Mouse (Mus musculus) midbrain, postnatal 0 days (tissue): ENCODE measurements around the gene Aimp2. TPM values are rescaled to one million over a fixed set of nuclear protein-coding genes. Genes with fewer than 3 reads are reported as not detected.
A peak's percentile ranks its signal among the peaks of the same experiment; 100 is the strongest.

Experiments
- ATAC-seq: fragments of 200-750 bp; cut with Nextera tagmentation; 2 replicates; pipeline ENCODE4 v1.8.0; 2017; ENCODE audit warnings: moderate number of reproducible peaks, mild to moderate bottlenecking, moderate TSS enrichment, moderate library complexity; ENCODE audit not compliant: low FRiP score
- DNase-seq: peaks from one replicate; pipeline ENCODE4 v3.0.0-alpha.2; 2015; ENCODE audit warnings: low spot score
- H3K27ac ChIP-seq: fragments of 300-500 bp; sonication (generic); 2 replicates; pipeline ENCODE4 v1.5.1; 2014; ENCODE audit warnings: low read depth, mild to moderate bottlenecking, low read length, mixed read lengths
- H3K27me3 ChIP-seq: fragments of 300-500 bp; sonication (generic); 2 replicates; pipeline ENCODE4 v1.6.1; 2014; ENCODE audit warnings: low read length, control low read depth, mixed read lengths; ENCODE audit not compliant: insufficient read depth
- H3K36me3 ChIP-seq: fragments of 300-500 bp; sonication (generic); 2 replicates; pipeline ENCODE4 v1.6.1; 2014; ENCODE audit warnings: low read length, control low read depth, mixed read lengths; ENCODE audit not compliant: insufficient read depth
- H3K4me1 ChIP-seq: fragments of 300-500 bp; sonication (generic); 2 replicates; pipeline ENCODE4 v1.6.1; 2014; ENCODE audit warnings: mild to moderate bottlenecking, control low read depth, antibody characterized with exemption, low read length, mixed read lengths; ENCODE audit not compliant: insufficient read depth
- H3K4me2 ChIP-seq: fragments of 300-500 bp; sonication (generic); 2 replicates; pipeline ENCODE4 v1.6.1; 2014; ENCODE audit warnings: low read depth, mild to moderate bottlenecking, low read length, mixed read lengths; ENCODE audit not compliant: poor library complexity, severe bottlenecking
- H3K4me3 ChIP-seq: fragments of 300-500 bp; sonication (generic); 2 replicates; pipeline ENCODE4 v1.5.1; 2014; ENCODE audit warnings: low read depth, mild to moderate bottlenecking, low read length, moderate library complexity
- H3K9ac ChIP-seq: fragments of 300-500 bp; sonication (generic); replicated peaks from 2 replicates; pipeline ENCODE4 v1.6.1; 2014; ENCODE audit warnings: mild to moderate bottlenecking, low read length, moderate library complexity, mixed read lengths; ENCODE audit not compliant: poor library complexity, severe bottlenecking
- H3K9me3 ChIP-seq: fragments of 300-500 bp; sonication (generic); 2 replicates; pipeline ENCODE4 v1.6.1; 2016; ENCODE audit warnings: low read length, control low read depth
- CTCF ChIP-seq: IDR thresholded peaks from 2 replicates; pipeline ENCODE4 v1.5.1; 2016; ENCODE audit warnings: antibody characterized with exemption, mild to moderate bottlenecking
- WGBS: fragments of 180-500 bp; shearing (Covaris S2); extraction: QIAGEN DNeasy Blood & Tissue Kit; methylation state at CpG from one replicate; pipeline ENCODE4 v1.1.7; 2014; 5-methylcytosine and 5-hydroxymethylcytosine counted together
- polyA plus RNA-seq: library from polyadenylated mRNA; unstranded; fragments of >200 nt; fragmentation: Nextera tagmentation; extraction: Ambion mirVana; gene quantifications from 2 replicates; pipeline ENCODE4 v1.2.1, GENCODE M21; 2015
- total RNA-seq: library from RNA; depleted of rRNA; stranded (reverse); fragments of >200 nt; gene quantifications from 2 replicates; pipeline ENCODE4 v1.2.3, GENCODE M21; 2014

Gene Aimp2
- total and polyA plus RNA-seq, 2 experiments from 2014 or later, result 64.0 to 68.4 TPM

DNA sequence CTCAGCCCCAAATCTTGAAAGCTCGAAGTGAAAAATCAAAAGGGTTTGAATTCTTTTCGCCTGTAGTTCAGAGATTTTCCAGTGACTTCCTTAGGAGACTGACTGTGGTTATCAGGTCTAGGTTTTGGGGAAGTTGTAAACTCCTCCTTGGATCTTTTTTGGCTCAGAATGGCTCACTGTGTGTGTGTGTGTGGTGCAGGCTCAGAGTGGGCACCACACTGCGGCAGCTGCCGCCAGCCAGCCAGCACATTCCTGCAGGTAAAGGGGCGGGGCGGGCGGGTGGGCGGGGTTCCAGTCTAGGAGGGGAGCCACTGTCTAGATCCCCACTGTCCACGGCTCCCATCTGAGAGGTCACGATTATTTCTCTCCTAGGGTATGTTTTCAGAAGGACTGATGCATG is 31.9 kb upstream of the Aimp2 start:
- H3K27me3 ChIP-seq, result no peaks in the 10 kb centered on the region
- H3K4me2 ChIP-seq, result no peak overlapping the region
- H3K4me1 ChIP-seq, result no peaks in the 10 kb centered on the region
- 30% methylated on average over 10 of the region's 10 CpGs for WGBS
- H3K4me3 ChIP-seq, result no peak overlapping the region
- no peak for TF ChIP-seq CTCF
- no peak for DNase-seq
- H3K36me3 ChIP-seq, result 0 out of 2 replicates have a peak, but pooled peaks cover 3% of the 10 kb centered on the region
- H3K9me3 ChIP-seq, result no peaks in the 10 kb centered on the region
- H3K9ac ChIP-seq, result no peak overlapping the region
- ATAC-seq, result no peak
- no peak overlapping the region for H3K27ac ChIP-seq

DNA sequence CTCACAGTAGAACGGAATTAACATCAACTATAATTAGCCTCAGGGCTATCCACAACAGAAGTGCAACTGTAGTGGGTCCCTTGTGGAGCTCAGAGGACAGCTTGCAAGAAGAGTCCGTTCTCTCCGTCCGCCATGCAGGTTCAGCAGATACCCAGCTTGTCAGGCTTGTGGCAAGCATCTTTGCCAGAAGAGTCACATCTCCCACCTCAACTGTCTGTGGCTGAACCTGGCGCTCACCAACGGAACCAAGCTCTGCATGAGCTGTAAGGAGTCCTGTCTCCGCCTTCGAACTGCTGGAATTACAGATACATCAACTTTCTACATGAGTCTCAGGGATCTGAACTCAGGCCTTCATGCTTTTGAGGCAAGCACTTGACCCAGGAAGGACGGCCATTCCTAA is 26.5 kb upstream of the Aimp2 start:
- ATAC-seq (no peak), DNase-seq (no peak)
- peaks cover 3% of the 10 kb centered on the region; the same call in 1 of the 2 replicates for H3K36me3 ChIP-seq
- no peak overlapping the region for H3K4me2 ChIP-seq
- no peaks in the 10 kb centered on the region for H3K9me3 ChIP-seq
- TF ChIP-seq CTCF, result no peak
- no peak overlapping the region for H3K9ac ChIP-seq
- H3K27ac ChIP-seq, result no peak overlapping the region
- H3K4me3 ChIP-seq, result no peak overlapping the region
- no peaks in the 10 kb centered on the region for H3K27me3 ChIP-seq
- H3K4me1 ChIP-seq, result no peaks in the 10 kb centered on the region; the same call in 1 of the 2 replicates
- 88% methylated on average over 9 of the region's 9 CpGs for WGBS

DNA sequence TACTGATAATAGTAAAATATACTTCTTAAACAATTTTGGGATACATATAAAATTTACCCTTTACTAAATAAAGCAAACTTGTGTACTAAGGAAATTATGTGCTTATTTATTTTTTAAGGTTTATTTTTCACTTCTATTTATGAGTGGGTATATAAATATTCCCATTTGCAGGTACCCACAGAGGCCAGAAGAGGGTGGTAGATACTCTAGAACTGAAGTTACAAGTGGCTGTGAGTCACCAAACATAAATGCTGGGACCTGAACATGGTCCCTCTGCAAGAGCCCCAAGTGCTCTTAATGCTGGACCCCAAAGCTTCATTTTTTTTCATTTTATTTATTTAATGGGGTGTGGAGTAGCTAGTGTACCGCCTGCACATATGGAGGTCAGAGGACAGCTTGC is 24.2 kb upstream of the Aimp2 start:
- Histone ChIP-seq H3K27ac (no peak overlapping the region), H3K9me3 (no peaks in the 10 kb centered on the region), H3K36me3 (peaks cover 24% of the 10 kb centered on the region), H3K4me2 (no peak overlapping the region), H3K4me3 (no peak overlapping the region), H3K9ac (no peak overlapping the region), H3K4me1 (no peaks in the 10 kb centered on the region; the same call in 1 of the 2 replicates), H3K27me3 (no peaks in the 10 kb centered on the region)
- 87% methylated on average over 1 of the region's 1 CpGs for WGBS
- TF ChIP-seq CTCF, result peak; percentile 17; the same call in 1 of the 2 replicates
- ATAC-seq, result no peak
- DNase-seq, result no peak

DNA sequence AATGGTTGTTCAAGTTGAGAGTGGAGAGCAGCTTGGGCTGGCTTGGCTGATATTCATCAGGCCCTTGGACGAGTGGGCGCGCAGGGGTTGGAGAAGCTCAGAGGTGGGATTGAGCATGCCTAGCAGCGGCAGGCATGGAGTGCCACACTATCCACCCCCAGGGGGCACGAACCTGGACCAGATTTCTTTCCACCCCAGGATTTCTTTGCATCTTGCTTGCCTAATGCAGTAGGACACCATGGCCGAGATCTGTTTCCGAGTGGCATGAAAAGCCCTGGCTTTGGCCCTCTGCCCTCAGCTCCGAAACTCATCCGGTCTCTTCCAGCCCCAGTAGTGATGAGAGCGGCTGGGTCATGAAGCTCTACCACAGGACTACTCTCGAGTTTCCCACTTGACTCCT is 23.8 kb upstream of the Aimp2 start:
- Histone ChIP-seq H3K4me3 (no peak overlapping the region), H3K36me3 (peaks cover 28% of the 10 kb centered on the region), H3K27ac (no peak overlapping the region), H3K4me1 (no peaks in the 10 kb centered on the region; the same call in 1 of the 2 replicates), H3K27me3 (no peaks in the 10 kb centered on the region), H3K4me2 (0 out of 2 replicates have a peak overlapping the region, but pooled peaks have one; percentile 15), H3K9ac (no peak overlapping the region), H3K9me3 (no peaks in the 10 kb centered on the region)
- DNase-seq (no peak), ATAC-seq (no peak)
- 87% methylated on average over 11 of the region's 11 CpGs for WGBS
- TF ChIP-seq CTCF, result no peak

DNA sequence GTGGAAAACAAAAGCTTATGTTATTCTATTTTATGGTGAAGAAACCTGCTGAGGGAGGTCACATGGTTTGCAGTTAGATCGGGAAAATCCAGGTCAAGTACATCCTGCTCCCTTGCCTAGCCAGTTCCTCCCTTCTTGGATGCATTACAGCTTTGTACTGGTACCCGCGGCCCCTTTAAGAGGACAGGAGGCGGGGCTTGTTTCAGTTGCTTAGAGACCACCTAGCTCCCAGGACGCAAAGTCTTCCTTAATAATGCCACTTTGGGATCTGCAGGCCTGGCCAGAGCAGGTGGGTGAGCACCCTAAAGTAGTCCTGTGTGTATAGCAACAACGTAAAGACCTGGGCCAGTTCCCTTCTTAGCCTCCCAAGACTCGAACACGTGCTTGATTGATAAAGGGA is 23.2 kb upstream of the Aimp2 start, which contains the start of gene Rsph10b:
Rsph10b (plus strand) TSS at position 205 of the 400 bp plus-strand sequence.
- Histone ChIP-seq H3K9ac (no peak within 1 kb of the TSS), H3K9me3 (no peaks in the 10 kb centered on the region), H3K27me3 (no peaks in the 10 kb centered on the region), H3K4me1 (no peaks in the 10 kb centered on the region; the same call in 1 of the 2 replicates), H3K4me2 (peak within 1 kb of the TSS; percentile 15; the same call in 1 of the 2 replicates), H3K27ac (no peak within 1 kb of the TSS), H3K36me3 (peaks cover 33% of the 10 kb centered on the region), H3K4me3 (0 out of 2 replicates have a peak within 1 kb of the TSS, but pooled peaks have one; percentile 8)
- no peak for ATAC-seq
- WGBS, result 13% methylated on average over 8 of the region's 8 CpGs
- DNase-seq, result peak; percentile 21
- no peak for TF ChIP-seq CTCF

DNA sequence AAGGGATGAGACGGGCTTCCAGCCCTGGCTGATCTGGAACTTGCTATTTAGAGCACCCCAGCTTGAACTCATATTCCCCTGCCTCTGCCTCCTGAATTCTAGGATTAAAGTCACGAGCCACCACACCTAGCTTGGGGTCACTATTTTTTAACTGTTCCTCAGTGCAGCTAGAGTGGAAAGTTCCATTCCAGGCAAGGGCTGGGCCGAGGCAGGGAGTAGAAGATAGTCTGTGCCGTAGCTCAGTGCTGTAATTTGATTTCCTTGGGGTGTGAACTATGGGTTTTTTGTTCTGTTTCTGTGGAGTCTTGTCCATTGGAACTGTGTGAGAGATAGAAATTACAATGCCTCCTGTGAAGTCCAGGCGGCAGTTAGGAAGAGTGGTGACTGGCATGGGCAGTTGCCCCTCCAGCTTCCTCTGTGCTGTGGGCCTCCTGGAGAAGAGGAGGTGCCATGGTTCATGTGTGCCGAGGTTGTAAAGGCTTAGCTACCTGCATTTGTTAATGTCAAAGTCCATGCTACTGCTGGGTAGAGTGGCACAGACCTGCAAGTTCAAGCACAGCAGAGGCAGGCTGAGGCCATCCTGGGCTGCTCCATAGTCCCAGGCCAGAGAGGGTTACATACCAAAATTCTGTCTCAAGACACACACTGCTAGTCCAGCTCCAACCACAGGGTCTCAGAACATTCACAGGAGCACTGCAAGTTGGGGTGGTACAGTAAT is 22.4 kb upstream of the Aimp2 start:
- ATAC-seq, result no peak
- H3K4me2 ChIP-seq, result no peak overlapping the region
- no peak overlapping the region for H3K27ac ChIP-seq
- H3K4me3 ChIP-seq, result no peak overlapping the region
- no peaks in the 10 kb centered on the region for H3K27me3 ChIP-seq
- H3K36me3 ChIP-seq, result peaks cover 33% of the 10 kb centered on the region
- no peak overlapping the region for H3K9ac ChIP-seq
- no peaks in the 10 kb centered on the region; the same call in 1 of the 2 replicates for H3K4me1 ChIP-seq
- 90% methylated on average over 6 of the region's 6 CpGs for WGBS
- TF ChIP-seq CTCF, result no peak
- no peaks in the 10 kb centered on the region for H3K9me3 ChIP-seq
- DNase-seq, result no peak
